Mouse (Mus musculus): ENCODE results near the gene Gm20715.
"Not testable (repeated sequence)": the region's sequence is repeated elsewhere in the genome, so short reads cannot be mapped to it uniquely, and the experiment has no call there.

DNA sequence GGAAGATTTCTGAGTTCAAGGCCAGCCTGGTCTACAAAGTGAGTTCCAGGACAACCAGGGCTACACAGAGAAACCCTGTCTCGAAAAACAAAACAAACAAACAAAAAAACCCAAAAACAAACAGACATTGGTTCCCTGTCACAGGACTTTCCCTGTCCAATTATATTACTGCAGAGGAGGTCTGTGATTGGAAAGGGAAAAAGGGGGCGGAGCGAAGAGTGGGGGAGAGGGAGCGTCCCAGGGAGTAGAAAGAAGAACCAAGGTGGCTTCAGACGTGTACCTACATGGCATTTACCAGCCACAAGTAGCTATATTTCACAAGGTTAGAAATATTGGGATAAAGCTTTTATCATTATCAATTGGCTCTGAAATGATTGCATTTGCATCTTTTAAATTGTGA, 41.9 kb upstream of the Gm20715 start:
- not testable (repeated sequence) for TF ChIP-seq GATA1, TAL1 (IDR thresholded peaks at IDR 0.05; ENCODE audit: low read length)

Measured in erythroblast, embryonic 14.5 days (primary cell).